Mouse (Mus musculus) myocyte (in vitro differentiated cells): ENCODE measurements around the gene Xrcc3. TPM values are rescaled to one million over a fixed set of nuclear protein-coding genes. Genes with fewer than 3 reads are reported as not detected.

Experiments used
- H3K27me3 ChIP-seq: one replicate; pipeline ENCODE4 v1.6.1; 2011; ENCODE audit not compliant: control insufficient read depth, insufficient read depth, insufficient read length
- H3K36me3 ChIP-seq: one replicate; pipeline ENCODE4 v1.6.1; 2011; ENCODE audit not compliant: control insufficient read depth, insufficient read depth
- H3K4me2 ChIP-seq: one replicate; pipeline ENCODE4 v1.6.1; 2011; ENCODE audit warnings: low read depth, control low read depth
- H3K4me3 ChIP-seq: one replicate; pipeline ENCODE4 v1.5.1; 2011; ENCODE audit warnings: mild to moderate bottlenecking, control low read depth, moderate library complexity
- H3K79me2 ChIP-seq: one replicate; pipeline ENCODE4 v1.6.1; 2011; ENCODE audit not compliant: control insufficient read depth, insufficient read depth
- H3ac ChIP-seq: one replicate; pipeline ENCODE4 v1.6.1; 2011; ENCODE audit not compliant: control insufficient read depth, insufficient read length
- CEBPB ChIP-seq: IDR thresholded peaks from 2 replicates; pipeline ENCODE4 v1.6.1; 2011; ENCODE audit warnings: mild to moderate bottlenecking, moderate library complexity; ENCODE audit not compliant: poor library complexity, insufficient read depth, severe bottlenecking
- E2F4 ChIP-seq: IDR thresholded peaks from one replicate; pipeline ENCODE4 v1.6.1; 2011; ENCODE audit warnings: mild to moderate bottlenecking, control low read depth, moderate library complexity; ENCODE audit not compliant: insufficient read depth
- MAX ChIP-seq: IDR thresholded peaks from one replicate; pipeline ENCODE4 v1.6.1; 2011; ENCODE audit warnings: low read depth, mild to moderate bottlenecking, control low read depth
- MYOD1 ChIP-seq, 3 experiments: IDR thresholded peaks; one replicate each; pipeline ENCODE4 v1.6.1; 2011; ENCODE audit warnings: control low read depth in 2 of 3, low read depth in 2 of 3, mild to moderate bottlenecking in 2 of 3, moderate library complexity in 1 of 3; ENCODE audit not compliant: insufficient read length in 2 of 3, control insufficient read depth in 1 of 3
- MYOG ChIP-seq, 3 experiments: IDR thresholded peaks; one replicate each; pipeline ENCODE4 v1.6.1; 2011; ENCODE audit warnings: control low read depth in 2 of 3, low read depth in 2 of 3, mild to moderate bottlenecking in 2 of 3; ENCODE audit not compliant: insufficient read length in 2 of 3, control insufficient read depth in 1 of 3, insufficient read depth in 1 of 3
- POLR2A ChIP-seq: IDR thresholded peaks from one replicate; pipeline ENCODE4 v1.6.1; 2011; ENCODE audit warnings: low read depth, mild to moderate bottlenecking, control low read depth, moderate library complexity; ENCODE audit not compliant: insufficient read length
- POLR2AphosphoS2 ChIP-seq: IDR thresholded peaks from one replicate; pipeline ENCODE4 v1.6.1; 2011; ENCODE audit warnings: low read depth, control low read depth; ENCODE audit not compliant: insufficient read length
- TCF12 ChIP-seq: IDR thresholded peaks from one replicate; pipeline ENCODE4 v1.6.1; 2011; ENCODE audit warnings: mild to moderate bottlenecking, control low read depth; ENCODE audit not compliant: poor library complexity, insufficient read depth, severe bottlenecking
- TCF3 ChIP-seq: IDR thresholded peaks from one replicate; pipeline ENCODE4 v1.6.1; 2011; ENCODE audit warnings: low read depth, control low read depth; ENCODE audit not compliant: insufficient read length
- USF1 ChIP-seq: IDR thresholded peaks from one replicate; pipeline ENCODE4 v1.6.1; 2011; ENCODE audit warnings: low read depth, mild to moderate bottlenecking, control low read depth, moderate library complexity
- polyA plus RNA-seq: library from polyadenylated mRNA; unstranded; fragments of >200 nt; fragmentation: generic; extraction: Trizol; gene quantifications from one replicate; pipeline ENCODE4 v1.2.1, GENCODE M21; 2012; ENCODE audit warnings: missing spikeins

The Xrcc3 gene
- polyA plus RNA-seq, 1 experiment, result 4.9 TPM

DNA sequence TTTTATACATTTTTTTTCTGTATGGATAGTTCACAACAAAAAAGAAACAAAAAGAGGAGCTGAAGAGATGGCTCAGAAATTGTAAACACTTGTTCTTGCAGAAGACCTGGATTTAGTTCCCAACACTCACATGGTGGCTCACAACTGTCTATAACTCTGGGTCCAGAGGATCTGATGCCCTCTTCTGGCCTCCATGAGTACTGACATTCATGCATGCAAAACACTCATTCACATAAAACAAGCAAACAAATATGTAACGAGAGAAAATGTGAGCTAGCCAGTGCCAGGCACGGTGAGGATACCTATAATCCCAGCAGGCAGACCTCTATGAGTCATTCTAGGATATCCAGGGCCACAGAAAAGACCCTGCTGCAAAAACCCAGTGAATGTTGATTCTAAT, 37.6 kb upstream of the Xrcc3 start:
- H3K79me2 ChIP-seq, result no peaks in the 10 kb centered on the region
- no peak for TF ChIP-seq TCF12
- H3K36me3 ChIP-seq, result no peaks in the 10 kb centered on the region
- H3K4me2 ChIP-seq, result peak overlapping the region; percentile 74
- H3K4me3 ChIP-seq, result no peak overlapping the region
- H3K27me3 ChIP-seq, result no peaks in the 10 kb centered on the region
- H3ac ChIP-seq, result no peak overlapping the region

DNA sequence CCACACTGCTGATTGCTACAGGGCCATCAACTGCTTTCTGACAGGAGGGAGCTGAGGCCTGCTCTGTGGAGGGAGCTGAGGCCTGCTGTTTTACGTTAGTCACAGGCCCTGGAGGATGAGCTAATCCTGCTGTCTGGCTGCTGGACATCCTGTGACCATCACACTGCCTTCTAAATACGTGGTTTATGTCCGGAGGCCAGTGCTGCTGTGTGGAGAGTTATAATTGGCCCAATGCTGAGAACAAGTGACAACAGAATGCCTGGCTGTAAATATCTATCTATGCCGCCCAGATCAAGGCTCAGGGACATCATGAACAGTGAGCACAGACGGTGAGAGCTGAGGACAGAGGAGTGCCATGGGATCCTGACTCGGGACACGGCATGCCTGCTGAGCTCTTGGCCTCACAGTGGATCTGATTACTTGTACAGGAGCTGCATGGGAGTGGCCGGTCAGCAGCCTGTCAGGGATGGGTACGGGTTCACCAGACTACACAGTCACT, 34.7 kb upstream of the Xrcc3 start:
- TF ChIP-seq POLR2A (peak; percentile 53), POLR2AphosphoS2 (peak; percentile 41), USF1 (no peak), MAX (no peak), MYOG (IDR thresholded peaks at IDR 0.05; ENCODE audit: control insufficient read depth in 1 of 3, insufficient read depth in 1 of 3, insufficient read length in 2 of 3, low read depth in 2 of 3) (peak in 1 of 3 experiments; percentile 24)
- Histone ChIP-seq H3ac (no peak overlapping the region), H3K4me3 (no peak overlapping the region), H3K79me2 (no peaks in the 10 kb centered on the region), H3K4me2 (peak overlapping the region; percentile 66), H3K27me3 (no peaks in the 10 kb centered on the region), H3K36me3 (no peaks in the 10 kb centered on the region)

DNA sequence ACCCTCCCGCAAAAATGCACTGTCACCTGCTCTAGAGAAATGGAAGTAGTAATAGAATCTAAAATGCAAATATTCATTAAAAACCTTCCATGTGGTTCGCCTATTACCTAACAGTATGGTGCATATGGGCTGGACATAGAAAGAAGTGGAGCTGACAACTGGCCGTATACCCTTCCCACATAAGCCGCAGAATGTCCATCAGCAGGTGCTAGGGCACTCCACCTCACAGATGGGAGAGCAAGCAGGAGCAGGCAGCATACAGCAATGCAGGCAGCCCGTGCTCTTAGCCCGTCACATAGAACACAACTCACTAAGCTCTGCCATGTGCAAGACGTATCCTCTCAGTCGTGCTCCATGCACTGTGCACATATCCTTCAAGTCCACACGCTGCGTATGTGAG, 33.1 kb upstream of the Xrcc3 start:
- Histone ChIP-seq H3K79me2 (no peaks in the 10 kb centered on the region), H3ac (no peak overlapping the region), H3K36me3 (no peaks in the 10 kb centered on the region), H3K4me3 (no peak overlapping the region), H3K27me3 (no peaks in the 10 kb centered on the region), H3K4me2 (peak overlapping the region; percentile 3)
- TF ChIP-seq POLR2AphosphoS2 (peak; percentile 26), MYOG (IDR thresholded peaks at IDR 0.05; ENCODE audit: control insufficient read depth in 1 of 3, insufficient read depth in 1 of 3, insufficient read length in 2 of 3, low read depth in 2 of 3) (peak in 2 of 3 experiments; percentile 60 to 63), E2F4 (no peak), MYOD1 (IDR thresholded peaks at IDR 0.05; ENCODE audit: control insufficient read depth in 1 of 3, insufficient read length in 2 of 3, low read depth in 2 of 3) (peak in 1 of 3 experiments; percentile 70)

DNA sequence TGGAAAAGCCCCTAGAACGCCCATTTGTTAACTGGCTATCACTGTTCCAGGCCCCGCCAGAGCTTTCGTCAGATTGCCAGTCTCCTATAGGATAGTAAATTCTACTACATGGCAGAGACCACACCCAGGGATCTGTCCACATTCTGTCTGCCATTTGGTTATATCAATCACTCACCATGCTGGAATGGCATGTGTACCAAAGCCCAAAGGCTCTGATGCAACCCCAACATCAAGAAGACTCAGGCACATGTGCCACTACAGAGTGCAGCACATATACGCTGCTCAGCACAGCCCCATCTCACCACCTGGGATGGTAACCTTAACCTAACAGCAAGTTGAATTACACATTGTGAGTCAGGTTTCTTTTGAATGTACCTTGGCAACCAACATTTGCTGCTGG, 32.3 kb upstream of the Xrcc3 start:
- Histone ChIP-seq H3K36me3 (no peaks in the 10 kb centered on the region), H3K79me2 (no peaks in the 10 kb centered on the region), H3K4me2 (peak overlapping the region; percentile 61), H3ac (no peak overlapping the region), H3K4me3 (no peak overlapping the region), H3K27me3 (no peaks in the 10 kb centered on the region)
- TF ChIP-seq POLR2A (peak; percentile 42), MYOD1 (IDR thresholded peaks at IDR 0.05; ENCODE audit: control insufficient read depth in 1 of 3, insufficient read length in 2 of 3, low read depth in 2 of 3) (peak; percentile 14 to 89 (median 70)), POLR2AphosphoS2 (no peak), E2F4 (no peak), TCF3 (peak; percentile 10), MYOG (IDR thresholded peaks at IDR 0.05; ENCODE audit: control insufficient read depth in 1 of 3, insufficient read depth in 1 of 3, insufficient read length in 2 of 3, low read depth in 2 of 3) (peak in 1 of 3 experiments; percentile 35), MAX (peak; percentile 90), CEBPB (peak; percentile 87), TCF12 (peak; percentile 54)

DNA sequence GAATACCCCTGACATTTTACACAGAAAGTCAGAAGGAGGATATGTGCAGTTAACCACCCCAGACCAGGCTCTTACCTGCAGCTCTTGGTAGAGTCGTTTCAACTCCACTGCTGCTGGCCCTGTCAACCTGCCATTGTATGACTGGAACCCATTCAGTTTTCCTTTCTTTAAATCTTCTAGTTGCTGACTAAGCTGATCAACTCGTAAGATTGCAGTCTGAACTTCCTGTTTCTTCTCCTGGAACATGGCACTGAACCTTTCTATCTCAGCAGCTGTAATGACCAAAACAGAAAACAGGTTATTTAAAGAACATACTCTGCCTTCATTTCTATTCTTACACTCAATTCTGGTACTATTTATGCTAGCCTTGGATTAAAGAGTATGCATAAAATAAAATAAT, 29.8 kb upstream of the Xrcc3 start:
- H3K36me3 ChIP-seq, result no peaks in the 10 kb centered on the region
- H3K4me2 ChIP-seq, result no peak overlapping the region
- H3K79me2 ChIP-seq, result no peaks in the 10 kb centered on the region
- H3K4me3 ChIP-seq, result no peak overlapping the region
- TF ChIP-seq MYOG (IDR thresholded peaks at IDR 0.05; ENCODE audit: control insufficient read depth in 1 of 3, insufficient read depth in 1 of 3, insufficient read length in 2 of 3, low read depth in 2 of 3) (no peak), E2F4 (no peak), TCF12 (no peak), CEBPB (no peak)
- no peaks in the 10 kb centered on the region for H3K27me3 ChIP-seq
- no peak overlapping the region for H3ac ChIP-seq

DNA sequence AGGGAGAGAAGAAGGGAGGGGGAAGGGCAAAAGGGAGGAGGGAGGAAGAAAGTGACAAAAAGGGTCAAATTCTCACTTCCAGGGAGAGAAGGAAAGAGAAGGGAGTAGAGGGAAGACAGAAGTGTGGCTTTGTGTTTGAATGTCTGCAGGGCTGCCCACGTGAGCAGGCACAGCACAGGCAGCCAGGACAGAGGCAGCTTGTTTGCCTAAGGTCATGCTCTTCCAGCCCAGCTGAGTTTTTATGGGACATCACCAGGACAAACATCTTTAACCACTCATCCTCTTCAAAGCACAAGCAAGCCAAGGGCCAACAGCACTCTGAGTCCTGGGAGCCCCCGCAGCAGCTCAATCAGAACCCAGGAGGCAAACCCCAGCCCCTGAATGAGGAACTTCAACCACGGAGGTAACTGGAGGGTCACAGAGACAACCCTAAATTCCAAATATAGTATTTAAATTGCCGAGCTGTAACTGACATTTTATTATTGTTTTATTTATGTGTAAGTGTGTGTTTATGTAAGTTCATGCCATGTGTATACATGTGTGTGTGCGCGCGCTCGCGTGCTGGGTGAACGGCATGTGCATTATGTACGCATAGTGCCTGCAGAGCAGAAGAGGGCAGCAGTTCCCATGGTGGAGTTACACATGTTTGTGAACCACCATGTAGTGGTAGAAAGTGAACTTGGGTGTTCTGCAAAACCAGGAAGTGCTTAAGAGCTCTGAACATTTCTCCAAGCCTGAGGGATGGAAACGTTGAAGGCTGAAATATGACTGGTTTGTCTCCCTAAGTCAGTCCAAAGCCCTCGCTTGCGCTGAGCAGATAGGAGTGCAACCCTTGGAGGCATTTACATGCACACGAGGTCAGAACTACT, 29.1 kb upstream of the Xrcc3 start:
- Histone ChIP-seq H3K27me3 (no peaks in the 10 kb centered on the region), H3K79me2 (no peaks in the 10 kb centered on the region), H3K4me2 (no peak overlapping the region), H3ac (no peak overlapping the region), H3K36me3 (no peaks in the 10 kb centered on the region), H3K4me3 (no peak overlapping the region)
- no peak for TF ChIP-seq MYOG (IDR thresholded peaks at IDR 0.05; ENCODE audit: control insufficient read depth in 1 of 3, insufficient read depth in 1 of 3, insufficient read length in 2 of 3, low read depth in 2 of 3)
